Mouse (Mus musculus) 3T3-L1 (cell line): ENCODE data around the gene Tlcd2.

ENCODE experiments used
- DNase-seq: peaks from one replicate; pipeline ENCODE4 v3.0.0-alpha.2; 2015; ENCODE audit warnings: low read depth, low spot score

Tlcd2 gene

GRCm38 (mm10) chr11:75466731-75467505 lies 5.4 kb downstream of the Tlcd2 start:
- DNase-seq = peak; percentile 56

- no peak for DNase-seq
Measured at GRCm38 (mm10) chr11:75467512-75468215, 6.1 kb downstream of the Tlcd2 start.

DNA sequence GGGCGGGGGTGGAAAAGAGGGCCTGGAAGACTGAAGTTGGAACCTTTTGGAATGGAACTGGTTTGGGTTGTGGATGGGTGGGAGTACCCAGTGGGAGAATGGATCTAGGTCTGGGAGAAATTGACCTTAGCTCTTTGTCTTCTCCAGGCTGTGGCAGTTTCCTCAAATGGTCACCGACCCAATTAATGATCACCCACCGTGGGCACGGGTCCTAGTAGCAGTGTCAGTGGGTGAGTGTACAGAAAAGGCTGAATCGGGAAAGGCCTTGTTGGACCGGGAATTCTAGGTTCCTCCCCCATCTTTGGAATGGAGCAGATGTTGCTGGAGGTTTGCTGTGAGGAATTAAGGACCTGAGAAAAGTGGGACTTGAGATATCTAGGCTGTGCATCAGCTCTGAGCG lies 6.9 kb downstream of the Tlcd2 start:
- DNase-seq = no peak

DNA sequence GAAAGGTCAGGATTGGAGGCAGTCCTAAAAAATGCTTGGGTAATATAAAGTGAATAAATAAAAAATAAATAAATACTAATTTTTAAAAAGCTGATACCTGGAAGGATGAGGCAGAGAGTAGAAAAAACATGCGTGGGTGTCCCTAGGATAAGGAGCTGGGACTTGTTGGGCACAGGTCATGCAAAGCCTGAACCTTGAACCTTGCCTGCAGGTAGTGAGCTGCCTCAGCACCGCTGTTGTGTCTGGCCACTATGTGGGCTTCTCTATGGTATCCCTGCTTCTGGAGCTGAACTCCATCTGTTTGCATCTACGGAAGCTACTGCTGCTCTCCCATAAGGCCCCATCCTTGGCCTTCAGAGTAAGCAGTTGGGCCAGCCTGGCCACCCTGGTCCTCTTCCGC lies 7.7 kb downstream of the Tlcd2 start:
- DNase-seq = no peak

GRCm38 (mm10) chr11:75470675-75471074 lies 9.2 kb downstream of the Tlcd2 start:
- peak; percentile 83 for DNase-seq

DNA sequence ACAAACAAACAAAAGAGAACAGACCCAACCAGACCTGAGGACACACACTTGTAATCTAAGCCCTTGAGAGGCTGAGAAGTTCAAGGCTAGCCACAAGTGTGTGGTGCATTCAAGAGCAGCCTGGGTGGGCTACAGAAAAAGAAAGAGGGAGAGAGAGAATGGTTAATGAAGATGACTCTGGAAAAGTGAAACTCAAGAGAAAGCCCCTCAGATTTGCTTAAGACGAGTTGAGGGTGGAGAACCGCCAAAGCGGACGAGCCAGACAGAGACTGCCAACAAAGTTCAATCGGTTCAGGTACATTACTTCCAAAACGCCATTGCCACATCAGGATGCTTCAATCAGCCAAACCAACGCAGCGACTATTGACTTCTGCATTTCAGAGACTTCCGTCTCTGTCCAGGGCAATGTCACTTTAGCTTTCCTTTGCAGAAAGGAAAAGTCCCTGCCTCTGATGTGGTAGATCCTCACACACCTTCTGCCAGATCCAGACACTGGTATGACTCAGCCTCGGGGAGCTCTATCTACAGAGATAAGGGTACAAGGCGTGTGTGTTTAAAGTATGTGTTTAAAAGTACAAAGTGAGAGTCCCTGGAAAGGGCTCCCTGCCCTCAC lies 11.1 kb downstream of the Tlcd2 start:
- no peak for DNase-seq

- DNase-seq = no peak
Measured at GRCm38 (mm10) chr11:75473376-75473775, 11.9 kb downstream of the Tlcd2 start.

DNA sequence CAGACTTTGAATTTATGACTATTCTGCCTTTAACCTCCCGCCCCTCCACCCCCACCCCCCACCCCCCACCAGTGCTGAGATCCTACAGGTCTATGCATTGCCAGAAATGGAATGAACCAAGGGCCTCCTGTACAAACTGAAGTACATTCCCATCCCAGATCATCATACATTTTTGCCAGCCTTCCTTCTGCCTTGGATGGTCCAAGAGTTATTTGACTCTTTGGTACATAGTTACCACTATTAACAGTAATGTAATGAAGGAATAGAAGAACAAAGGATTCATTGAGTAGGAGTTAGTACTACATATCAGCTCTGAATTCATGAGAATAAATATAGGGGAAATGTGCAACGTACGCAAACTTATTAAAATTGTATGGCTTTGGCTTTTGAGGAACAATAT lies 24.7 kb downstream of the Tlcd2 start:
- no peak for DNase-seq

- peak; percentile 97 for DNase-seq
Measured at GRCm38 (mm10) chr11:75486601-75487285, 25.2 kb downstream of the Tlcd2 start, which contains the start of gene Prpf8. Gene Prpf8, plus strand, starts transcription at chr11:75486816.

DNA sequence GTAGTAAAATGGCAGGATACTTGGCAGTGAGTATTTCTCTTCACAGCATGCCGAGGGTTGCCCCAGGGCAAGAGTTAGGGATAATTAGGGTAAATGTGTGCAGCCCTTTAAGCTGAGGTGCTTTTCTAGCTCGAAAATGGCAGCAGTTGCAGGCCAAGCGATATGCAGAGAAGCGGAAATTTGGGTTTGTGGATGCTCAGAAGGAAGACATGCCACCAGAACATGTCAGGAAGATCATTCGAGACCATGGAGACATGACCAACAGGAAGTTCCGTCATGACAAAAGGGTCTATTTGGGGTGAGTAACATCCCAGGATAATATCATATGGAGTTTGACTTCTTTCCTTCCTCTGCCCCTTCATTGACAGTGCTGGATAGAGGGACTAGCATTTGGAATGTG lies 26.0 kb downstream of the Tlcd2 start:
- DNase-seq = peak; percentile 32

- DNase-seq = no peak
Measured at GRCm38 (mm10) chr11:75494296-75495049, 33.0 kb downstream of the Tlcd2 start.

GRCm38 (mm10) chr11:75498126-75498525 lies 36.6 kb downstream of the Tlcd2 start:
- DNase-seq = no peak

DNA sequence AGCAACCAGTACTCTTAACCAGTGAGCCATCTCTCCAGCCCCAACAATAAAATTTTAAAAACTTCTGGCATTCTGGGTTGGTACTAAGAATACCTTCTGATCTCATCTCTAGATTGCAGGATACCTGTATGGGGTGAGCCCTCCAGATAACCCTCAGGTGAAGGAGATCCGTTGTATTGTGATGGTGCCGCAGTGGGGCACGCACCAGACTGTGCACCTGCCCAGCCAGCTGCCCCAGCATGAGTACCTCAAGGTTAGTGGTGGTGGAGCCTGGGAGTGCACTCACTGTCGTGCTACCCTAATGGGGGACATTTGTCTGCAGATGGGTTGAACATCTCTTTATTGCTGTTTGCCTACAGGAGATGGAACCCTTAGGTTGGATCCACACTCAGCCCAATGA lies 46.6 kb downstream of the Tlcd2 start:
- DNase-seq = no peak

- DNase-seq = peak; percentile 45
Measured at GRCm38 (mm10) chr11:75508904-75509303, 47.4 kb downstream of the Tlcd2 start.

DNA sequence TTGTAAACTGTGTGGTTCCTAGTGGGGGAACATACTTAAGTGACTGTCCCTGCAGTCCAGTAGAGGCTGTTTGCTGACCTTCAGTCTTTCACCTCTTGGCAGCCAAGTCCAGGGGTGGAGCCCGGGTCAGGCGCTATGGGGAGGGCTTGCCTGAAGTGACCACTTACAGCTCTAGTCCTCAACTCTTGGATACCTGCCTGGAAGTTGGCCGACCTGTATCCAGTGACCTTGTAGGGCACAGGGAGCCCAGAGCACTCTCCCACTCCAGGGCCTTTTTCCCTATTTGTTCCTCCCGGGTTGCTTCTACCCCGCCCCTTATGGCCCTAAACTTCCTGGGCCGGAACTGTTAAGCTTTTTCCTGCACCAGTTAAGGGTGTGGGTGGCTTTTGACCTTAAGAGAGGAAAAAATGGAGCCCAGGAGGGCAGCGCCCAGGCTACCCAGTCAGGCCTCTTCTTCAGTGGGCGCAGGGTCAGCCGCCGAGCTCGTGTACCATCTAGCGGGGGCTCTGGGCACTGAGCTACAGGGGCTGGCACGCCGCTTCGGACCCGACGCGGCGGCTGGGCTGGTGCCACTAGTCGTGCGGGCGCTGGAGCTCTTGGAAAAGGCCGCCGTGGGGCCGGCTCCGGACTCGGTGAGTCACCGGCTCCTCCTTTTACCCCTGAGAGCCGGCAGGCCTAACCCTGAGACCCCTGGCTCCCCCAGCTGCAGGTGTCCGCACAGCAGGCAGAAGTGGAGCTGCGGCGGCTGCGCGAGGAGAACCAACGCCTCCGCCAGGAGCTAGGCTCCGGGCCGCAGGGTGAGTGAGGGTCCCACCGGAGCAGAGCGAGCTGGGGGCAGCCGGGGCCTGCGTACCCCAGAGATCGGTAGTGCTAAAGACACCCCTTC lies 48.5 kb downstream of the Tlcd2 start, which contains the start of gene Rilp:
Gene Rilp, plus strand, starts transcription at position 354 of the 886 bp plus-strand sequence.
- DNase-seq = no peak

- no peak for DNase-seq
Measured at GRCm38 (mm10) chr11:75510627-75510993, 49.1 kb downstream of the Tlcd2 start.

- no peak for DNase-seq
Measured at GRCm38 (mm10) chr11:75511213-75511612, 49.7 kb downstream of the Tlcd2 start.

- no peak for DNase-seq
Measured at GRCm38 (mm10) chr11:75512301-75513018, 50.9 kb downstream of the Tlcd2 start.

DNA sequence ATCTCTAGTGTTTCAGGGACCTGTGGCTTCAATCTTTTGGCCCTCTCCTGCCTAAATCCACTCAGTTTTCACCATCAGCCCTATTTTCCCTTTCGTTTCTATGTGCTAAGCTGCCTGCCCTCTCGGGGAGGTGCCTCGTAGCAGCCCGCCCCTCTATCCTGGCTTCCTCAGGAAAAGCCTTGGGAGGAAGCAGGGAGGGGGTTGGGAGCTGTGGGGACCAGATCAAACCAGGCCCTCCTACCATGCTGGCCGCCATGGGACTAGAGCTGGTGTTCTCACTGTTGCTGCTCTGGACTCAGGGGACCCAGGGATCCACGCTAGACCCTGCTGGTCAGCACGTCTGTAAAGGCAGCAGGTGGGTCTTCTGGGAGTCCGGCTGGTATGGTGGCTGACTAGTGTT lies 51.8 kb downstream of the Tlcd2 start, which contains the start of gene Scarf1:
Gene Scarf1, plus strand, starts transcription at position 205 of the 400 bp plus-strand sequence.
- no peak for DNase-seq
